Mouse (Mus musculus) embryonic fibroblast, embryonic 13.5 days (primary cell): Measurements from ENCODE around the gene Slc38a4. TPM values are rescaled to one million over a fixed set of nuclear protein-coding genes. Genes with fewer than 3 reads are reported as not detected.

Experiments
- H3K27ac ChIP-seq: 2 replicates; pipeline ENCODE4 v1.5.1; 2012; ENCODE audit warnings: low read length, control low read depth, inconsistent platforms; ENCODE audit not compliant: insufficient read depth
- H3K4me1 ChIP-seq: 2 replicates; pipeline ENCODE4 v1.6.1; 2011; ENCODE audit warnings: low read length; ENCODE audit not compliant: control insufficient read depth, insufficient read depth
- H3K4me3 ChIP-seq: 2 replicates; pipeline ENCODE4 v1.5.1; 2011; ENCODE audit warnings: mild to moderate bottlenecking, control low read depth, low read length; ENCODE audit not compliant: insufficient read depth
- CTCF ChIP-seq: IDR thresholded peaks from 2 replicates; pipeline ENCODE4 v1.5.1; 2011; ENCODE audit warnings: mild to moderate bottlenecking, control low read depth, low read length, moderate library complexity, borderline replicate concordance; ENCODE audit not compliant: insufficient read depth
- POLR2A ChIP-seq: IDR thresholded peaks from 2 replicates; pipeline ENCODE4 v1.6.1; 2011; ENCODE audit warnings: low read depth, mild to moderate bottlenecking, control low read depth, low read length, moderate library complexity
- polyA plus RNA-seq: library from polyadenylated mRNA; stranded (reverse); fragments of >200 nt; gene quantifications from 2 replicates; pipeline ENCODE4 v1.2.4, GENCODE M21; 2011; ENCODE audit warnings: low read depth; ENCODE audit not compliant: missing spikeins, insufficient read length

The Slc38a4 gene
- polyA plus RNA-seq, 1 experiment, result 93.6 TPM

DNA sequence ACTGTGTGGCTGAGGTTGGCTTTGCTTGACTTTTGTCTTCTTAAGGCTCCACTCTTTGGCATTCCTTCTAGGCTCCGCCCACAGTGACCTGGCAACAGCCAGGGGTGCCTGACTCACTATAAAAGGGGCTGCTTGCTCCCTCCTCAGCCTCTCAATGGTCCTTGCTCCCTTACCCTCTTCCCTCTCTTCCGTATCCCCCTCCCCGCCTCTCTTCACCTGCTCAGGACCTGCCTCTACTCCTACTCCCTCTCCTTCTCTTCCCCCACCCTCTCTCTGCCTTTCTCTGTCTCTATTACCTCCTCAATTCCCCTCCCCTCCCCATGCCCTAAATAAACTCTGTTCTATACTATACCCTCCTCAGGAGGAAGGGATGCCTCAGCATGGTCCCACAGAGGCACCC lies 20.3 kb upstream of the Slc38a4 start:
- H3K4me3 ChIP-seq, result no peak overlapping the region
- H3K4me1 ChIP-seq, result peaks cover 2% of the 10 kb centered on the region; the same call in 1 of the 2 replicates
- H3K27ac ChIP-seq, result no peak overlapping the region
- TF ChIP-seq POLR2A (no peak), CTCF (no peak)

DNA sequence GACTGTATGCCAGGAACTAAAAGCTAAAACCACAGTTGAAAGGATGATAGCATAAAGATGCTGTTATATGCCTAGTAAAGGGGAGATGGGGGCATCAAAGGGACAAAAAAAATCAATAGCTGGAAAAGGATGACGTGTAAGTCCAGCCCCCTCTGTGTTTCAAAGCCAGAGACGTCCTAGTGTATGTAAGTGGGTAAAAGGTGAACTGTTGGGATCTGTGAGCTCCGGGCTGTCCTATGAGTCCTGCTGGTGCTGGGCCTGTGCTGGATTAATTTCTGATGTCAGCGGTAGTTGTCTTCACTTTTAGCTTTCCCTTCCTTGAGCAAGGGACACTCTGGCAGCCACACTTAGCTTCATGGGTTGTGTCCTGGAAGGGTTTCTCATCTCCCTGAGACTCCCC lies 19.5 kb upstream of the Slc38a4 start:
- no peak for TF ChIP-seq POLR2A
- no peak for TF ChIP-seq CTCF
- Histone ChIP-seq H3K27ac (no peak overlapping the region), H3K4me1 (peaks cover 2% of the 10 kb centered on the region; the same call in 1 of the 2 replicates), H3K4me3 (no peak overlapping the region)

DNA sequence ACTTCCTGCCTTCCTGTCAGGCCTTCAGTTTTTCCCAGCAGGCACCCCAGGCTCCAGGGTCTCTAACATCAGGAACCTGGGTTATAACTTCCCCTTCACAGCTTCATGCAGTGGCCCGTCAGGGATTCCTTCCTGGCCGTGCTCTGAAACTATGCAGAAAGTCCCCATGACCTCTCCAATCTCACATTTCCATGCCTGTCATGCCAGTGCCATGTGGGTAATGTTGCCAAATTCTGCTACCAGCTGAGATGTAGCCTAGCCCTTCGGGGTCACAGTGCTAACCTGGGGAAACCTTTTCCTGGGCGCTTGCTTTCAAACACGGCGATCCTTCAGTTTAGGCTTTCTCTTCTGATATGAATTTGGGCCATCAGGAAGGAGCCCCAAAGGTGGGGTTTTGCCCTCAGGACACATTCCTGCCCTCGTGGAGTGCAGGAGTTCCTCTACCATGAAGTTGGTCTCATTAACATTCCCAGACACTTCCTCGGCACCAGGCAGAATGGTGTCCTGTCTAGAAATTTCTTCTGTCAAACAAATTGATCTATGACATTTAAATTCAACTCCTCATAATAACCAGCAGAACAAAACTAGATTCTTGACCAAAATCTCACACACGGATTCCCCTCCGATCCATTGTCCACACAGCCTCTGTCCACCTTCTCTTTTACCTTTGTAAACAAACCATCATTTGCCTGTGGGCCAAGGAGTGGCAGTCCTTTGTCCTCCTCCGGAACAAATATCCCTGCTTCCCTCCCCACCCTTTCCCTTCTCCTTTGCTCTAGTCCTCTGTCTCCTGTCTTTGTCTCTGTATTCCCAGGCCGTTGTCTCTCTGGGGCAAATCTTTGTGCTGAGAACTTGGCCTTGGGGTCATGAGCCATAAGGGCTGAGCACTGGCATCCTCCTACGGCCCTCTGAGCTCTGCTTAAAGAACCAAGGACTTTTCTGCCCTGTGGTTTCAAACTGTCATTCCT lies 17.4 kb upstream of the Slc38a4 start:
- TF ChIP-seq CTCF, result no peak
- TF ChIP-seq POLR2A, result no peak
- peaks cover 2% of the 10 kb centered on the region; the same call in 1 of the 2 replicates for H3K4me1 ChIP-seq
- no peak overlapping the region for H3K27ac ChIP-seq
- H3K4me3 ChIP-seq, result no peak overlapping the region

DNA sequence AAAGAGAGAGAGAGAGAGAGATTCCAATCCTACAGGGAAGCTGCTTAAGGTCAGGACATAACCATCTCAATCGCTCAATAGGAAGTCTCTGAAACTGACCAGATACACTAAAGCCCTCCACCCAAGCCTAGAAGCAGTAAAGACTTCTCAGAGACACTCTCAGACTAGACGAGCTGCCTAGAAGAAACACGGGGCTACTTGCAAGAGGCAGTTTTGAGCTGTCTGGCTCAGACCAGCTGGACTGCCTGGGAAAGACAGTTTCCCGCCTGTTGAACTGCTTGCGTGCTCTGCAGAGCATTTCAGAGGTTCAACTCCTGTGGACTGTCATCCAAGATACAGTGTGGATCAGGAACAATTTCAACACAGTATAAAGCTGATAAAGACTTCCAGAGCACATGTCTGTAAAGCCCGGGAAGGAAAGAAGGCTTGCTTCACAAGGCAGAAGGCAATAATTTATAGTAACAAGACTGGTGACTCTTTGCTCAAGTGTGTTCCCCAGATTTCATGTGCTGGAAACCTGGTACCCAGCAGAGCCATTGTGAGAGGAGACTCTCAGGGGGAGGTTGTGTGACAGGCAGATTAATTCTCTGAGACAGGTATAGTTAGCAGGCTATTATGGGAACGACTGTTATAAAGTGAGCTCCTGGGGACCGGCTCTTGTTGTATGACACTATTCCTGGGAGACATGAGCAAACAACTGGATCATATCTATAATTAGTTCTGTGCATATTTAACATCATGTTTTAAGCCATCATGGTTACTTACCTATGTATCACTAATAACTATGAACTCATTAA lies 11.8 kb upstream of the Slc38a4 start:
- H3K4me3 ChIP-seq, result no peak overlapping the region
- no peaks in the 10 kb centered on the region for H3K4me1 ChIP-seq
- H3K27ac ChIP-seq, result no peak overlapping the region
- TF ChIP-seq CTCF, result no peak
- no peak for TF ChIP-seq POLR2A

DNA sequence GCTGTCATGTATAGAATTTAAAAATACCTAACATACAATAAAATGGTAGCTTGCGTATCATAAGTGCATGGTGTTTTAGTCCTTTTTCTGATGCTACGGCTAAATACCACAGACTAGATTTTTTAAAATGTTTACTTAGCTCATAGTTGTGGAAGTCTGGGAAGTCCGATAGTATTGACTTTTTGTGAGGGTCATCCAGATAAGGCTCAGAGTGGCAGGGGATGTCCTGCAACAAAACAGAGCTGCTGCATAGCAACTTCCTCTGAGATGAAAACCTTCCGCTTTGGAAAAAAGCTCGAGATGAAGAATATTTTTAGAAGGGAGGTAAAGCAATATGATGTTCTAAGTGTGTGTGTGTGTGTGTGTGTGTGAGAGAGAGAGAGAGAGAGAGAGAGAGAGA lies 11.2 kb upstream of the Slc38a4 start:
- TF ChIP-seq POLR2A (no peak), CTCF (no peak)
- H3K4me3 ChIP-seq, result no peak overlapping the region
- no peaks in the 10 kb centered on the region for H3K4me1 ChIP-seq
- H3K27ac ChIP-seq, result no peak overlapping the region

DNA sequence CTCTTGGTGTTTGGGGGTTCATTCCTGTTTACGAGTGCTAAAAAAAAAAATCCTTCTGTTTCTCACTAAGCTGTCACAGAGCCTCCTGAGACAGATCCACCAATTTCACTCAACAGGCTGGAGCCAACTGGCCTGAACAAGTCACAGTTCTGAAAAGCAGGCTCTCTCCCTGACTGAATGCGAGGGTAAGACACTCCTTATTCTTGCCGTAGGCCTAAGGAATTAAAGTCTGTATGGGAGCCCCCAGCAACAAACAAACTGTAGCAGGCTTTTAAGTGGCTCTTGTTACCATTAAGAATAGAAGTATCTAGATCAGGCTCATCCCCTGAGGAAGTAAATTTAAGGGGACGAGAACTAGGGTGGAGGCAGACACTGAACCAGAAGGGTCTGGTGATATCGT lies 7.5 kb upstream of the Slc38a4 start:
- Histone ChIP-seq H3K4me1 (no peaks in the 10 kb centered on the region), H3K4me3 (no peak overlapping the region), H3K27ac (no peak overlapping the region)
- TF ChIP-seq CTCF, result no peak
- TF ChIP-seq POLR2A, result no peak

DNA sequence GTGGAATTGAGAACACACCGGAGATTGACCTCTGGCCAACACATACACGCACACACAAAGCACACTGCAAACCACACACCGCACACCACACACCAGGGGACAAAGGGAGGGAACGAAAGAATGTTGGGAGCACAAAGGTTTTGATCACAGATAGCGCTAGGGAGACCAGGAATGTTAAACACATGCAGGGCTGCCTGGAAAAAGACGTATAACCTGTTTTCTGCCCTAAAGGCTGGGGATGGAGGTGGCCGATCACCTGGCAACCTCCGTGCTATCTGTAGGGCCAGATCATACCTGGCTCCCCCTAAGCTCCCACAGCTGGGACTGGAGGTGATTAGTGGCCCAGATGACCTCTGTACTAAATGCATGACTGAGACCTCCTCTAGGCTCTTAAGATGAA lies 5.2 kb upstream of the Slc38a4 start:
- Histone ChIP-seq H3K4me1 (no peaks in the 10 kb centered on the region), H3K27ac (no peak overlapping the region), H3K4me3 (no peak overlapping the region)
- no peak for TF ChIP-seq POLR2A
- TF ChIP-seq CTCF, result no peak

DNA sequence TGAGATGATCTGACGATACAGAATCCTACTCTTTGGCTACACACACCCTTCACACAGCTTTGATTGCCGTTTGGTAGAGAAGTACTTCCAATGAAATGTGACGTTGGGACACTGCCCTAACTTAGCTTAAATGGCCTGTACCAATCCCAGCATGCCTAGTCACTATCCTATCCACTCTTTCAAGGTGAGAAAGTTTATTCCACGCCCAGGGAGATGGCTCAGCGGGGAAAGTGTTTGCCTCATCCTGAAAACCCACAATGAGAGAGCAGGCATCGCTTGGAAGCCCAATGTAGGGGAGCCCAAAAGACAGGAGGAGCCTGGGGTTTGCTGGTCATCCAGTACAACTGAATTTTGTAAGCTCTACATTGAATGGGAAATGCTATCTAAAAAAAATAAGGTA lies 4.8 kb upstream of the Slc38a4 start:
- no peak for TF ChIP-seq POLR2A
- TF ChIP-seq CTCF, result no peak
- H3K27ac ChIP-seq, result no peak overlapping the region
- H3K4me1 ChIP-seq, result no peaks in the 10 kb centered on the region
- H3K4me3 ChIP-seq, result no peak overlapping the region

DNA sequence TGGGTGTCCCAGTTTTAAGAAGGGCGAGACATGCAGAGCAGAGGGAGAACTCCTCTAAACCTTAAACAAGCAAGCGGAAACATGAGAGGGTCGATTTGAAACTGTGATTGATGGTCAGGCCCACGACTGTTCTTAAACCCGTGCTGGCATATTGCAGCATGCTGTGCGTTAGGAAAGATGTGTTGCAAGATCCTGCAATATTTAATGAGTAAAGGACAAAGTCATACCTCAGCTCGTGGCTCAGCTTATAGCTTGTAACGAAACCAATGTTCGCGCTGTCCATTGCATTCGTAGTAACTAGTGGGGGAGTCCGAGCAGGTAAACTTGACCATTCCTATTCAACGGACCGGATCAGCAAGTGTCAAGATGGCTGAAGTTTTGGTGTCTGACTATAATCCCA lies 4.3 kb upstream of the Slc38a4 start:
- Histone ChIP-seq H3K4me3 (no peak overlapping the region), H3K4me1 (no peaks in the 10 kb centered on the region), H3K27ac (no peak overlapping the region)
- TF ChIP-seq POLR2A, result no peak
- TF ChIP-seq CTCF, result no peak
